ENCODE assay signal across 9 mouse cellular contexts in genomic region chr17:49189765-49190164, GRCm38 (mm10).
DNase-seq lines count a peak whose midpoint lies in the region; ATAC-seq and TF ChIP-seq lines count a peak whose summit lies in the region.
"Had no signal": no experiment of that assay in that cellular context is flagged by ENCODE, and none has a peak within 500 bp of the region (broad histone marks: within the 10 kb centered on the region; RNA-seq: fewer than 3 reads in every experiment).

No protein-coding gene starts in this region.

- no peak overlapping the region for H3K27ac ChIP-seq in kidney, embryonic 15.5 days
- H3K27ac ChIP-seq in ES-E14 (ENCODE audit: insufficient read depth, low read depth, low read length, poor library complexity, severe bottlenecking) = no peak overlapping the region
- no peak overlapping the region for H3K27ac ChIP-seq in intestine, postnatal 0 days (ENCODE audit: low read depth, low read length)
- H3K27ac ChIP-seq in neural tube, embryonic 15.5 days (replicated peaks) = no peak overlapping the region
- H3K27ac ChIP-seq: embryonic facial prominence, embryonic 12.5 days had no signal

- WGBS in kidney, embryonic 15.5 days = 52% methylated on average over 3 of the region's 3 CpGs
- WGBS in intestine, postnatal 0 days = 43% methylated on average over 3 of the region's 3 CpGs
- 44% methylated on average over 3 of the region's 3 CpGs for WGBS in neural tube, embryonic 15.5 days

- no peaks in the 10 kb centered on the region for H3K36me3 ChIP-seq in kidney, embryonic 15.5 days
- no peaks in the 10 kb centered on the region for H3K36me3 ChIP-seq in ES-E14 (ENCODE audit: control insufficient read depth, insufficient read depth, low read length, poor library complexity, severe bottlenecking)
- H3K36me3 ChIP-seq in intestine, postnatal 0 days (ENCODE audit: control insufficient read depth, insufficient read depth) = no peaks in the 10 kb centered on the region
- H3K36me3 ChIP-seq in splenic B cell, adult 2 months (ENCODE audit: control insufficient read depth, insufficient read depth, low read length, poor library complexity, severe bottlenecking) = no peaks in the 10 kb centered on the region
- no peaks in the 10 kb centered on the region for H3K36me3 ChIP-seq in neural tube, embryonic 15.5 days
- H3K36me3 ChIP-seq: embryonic facial prominence, embryonic 12.5 days had no signal

- ATAC-seq in kidney, embryonic 15.5 days (replicated peaks; ENCODE audit: low FRiP score) = no peak
- no peak for ATAC-seq in intestine, postnatal 0 days
- no peak for ATAC-seq in neural tube, embryonic 15.5 days (ENCODE audit: low FRiP score)

- no peak overlapping the region for H3K4me3 ChIP-seq in kidney, embryonic 15.5 days (replicated peaks)
- H3K4me3 ChIP-seq in ES-E14 (ENCODE audit: insufficient read depth in 1 of 2, low read depth in 1 of 2, low read length in 2 of 2, poor library complexity in 1 of 2, severe bottlenecking in 1 of 2) = no peak overlapping the region
- no peak overlapping the region for H3K4me3 ChIP-seq in intestine, postnatal 0 days (ENCODE audit: low read depth, low read length)
- no peak overlapping the region for H3K4me3 ChIP-seq in neural tube, embryonic 15.5 days (replicated peaks)
- H3K4me3 ChIP-seq: embryonic facial prominence, embryonic 12.5 days had no signal

- 0 out of 2 replicates have a peak, but pooled peaks cover 3% of the 10 kb centered on the region for H3K4me1 ChIP-seq in kidney, embryonic 15.5 days
- H3K4me1 ChIP-seq in ES-E14 (ENCODE audit: control insufficient read depth in 2 of 2, insufficient read depth in 2 of 2, low read length in 2 of 2, poor library complexity in 1 of 2) = no peaks in the 10 kb centered on the region
- H3K4me1 ChIP-seq in intestine, postnatal 0 days (replicated peaks; ENCODE audit: control insufficient read depth, insufficient read depth, low read length) = no peaks in the 10 kb centered on the region
- H3K4me1 ChIP-seq in neural tube, embryonic 15.5 days = peaks cover 8% of the 10 kb centered on the region; the same call in 1 of the 2 replicates
- H3K4me1 ChIP-seq: embryonic facial prominence, embryonic 12.5 days had no signal

- in situ Hi-C loops in ES-E14 (cut with MboI; ENCODE audit: low sequenced_read_pairs in 2 of 2, unreplicated experiment in 2 of 2) = loop anchor here (25.0 kb wide), 1 partner anchor 252 kb away; the partner anchor contains the start of gene Lrfn2 (in 2 of the 2)

- peak; percentile 29 for DNase-seq in cerebellum, adult 11 months
- no peak for DNase-seq in cerebellum, postnatal 36 days
- DNase-seq in kidney, adult 9 months = peak; percentile 48
- DNase-seq in ES-E14 (ENCODE audit: low read depth, low spot score) = peak; percentile 59
- peak; percentile 8 for DNase-seq in splenic B cell, adult 2 months (ENCODE audit: low read depth, low spot score)

- H3K27me3 ChIP-seq in kidney, embryonic 15.5 days = no peaks in the 10 kb centered on the region; the same call in 1 of the 2 replicates
- no peaks in the 10 kb centered on the region for H3K27me3 ChIP-seq in intestine, postnatal 0 days (replicated peaks; ENCODE audit: control insufficient read depth, insufficient read depth, low read length)
- no peaks in the 10 kb centered on the region for H3K27me3 ChIP-seq in splenic B cell, adult 2 months (ENCODE audit: control insufficient read depth, insufficient read depth, low read length, poor library complexity, severe bottlenecking)
- 0 out of 2 replicates have a peak, but pooled peaks cover 3% of the 10 kb centered on the region for H3K27me3 ChIP-seq in neural tube, embryonic 15.5 days (replicated peaks)
- H3K27me3 ChIP-seq: embryonic facial prominence, embryonic 12.5 days had no signal

- H3K9me3 ChIP-seq in kidney, embryonic 15.5 days (replicated peaks) = no peaks in the 10 kb centered on the region
- H3K9me3 ChIP-seq in ES-E14 (ENCODE audit: control insufficient read depth, insufficient read depth, low read depth, low read length) = no peaks in the 10 kb centered on the region
- H3K9me3 ChIP-seq in intestine, postnatal 0 days (ENCODE audit: control insufficient read depth) = no peaks in the 10 kb centered on the region
- H3K9me3 ChIP-seq in neural tube, embryonic 15.5 days (replicated peaks) = no peaks in the 10 kb centered on the region
- H3K9me3 ChIP-seq: embryonic facial prominence, embryonic 12.5 days had no signal

- H3K4me2 ChIP-seq in kidney, embryonic 15.5 days = no peak overlapping the region
- H3K4me2 ChIP-seq in intestine, postnatal 0 days (replicated peaks; ENCODE audit: low read depth) = no peak overlapping the region
- H3K4me2 ChIP-seq in neural tube, embryonic 15.5 days = no peak overlapping the region
- H3K4me2 ChIP-seq: embryonic facial prominence, embryonic 12.5 days had no signal

- peak; percentile 85 for TF ChIP-seq CTCF in intestine, postnatal 0 days (IDR thresholded peaks at IDR 0.05; ENCODE audit: low read depth)

- H3K9ac ChIP-seq in kidney, embryonic 15.5 days = no peak overlapping the region
- H3K9ac ChIP-seq in ES-E14 (ENCODE audit: insufficient read depth, low read depth, low read length, poor library complexity, severe bottlenecking) = no peak overlapping the region
- H3K9ac ChIP-seq in intestine, postnatal 0 days (ENCODE audit: low read depth, low read length) = no peak overlapping the region
- H3K9ac ChIP-seq in neural tube, embryonic 15.5 days (replicated peaks) = no peak overlapping the region
- H3K9ac ChIP-seq: embryonic facial prominence, embryonic 12.5 days had no signal

TF ChIP-seq in ES-E14, 5 proteins besides CTCF, POLR2A, EP300 and RAD21:
- peak; percentile 75 for TF ChIP-seq ZC3H11A (IDR thresholded peaks at IDR 0.05; ENCODE audit: borderline replicate concordance, low read depth, low read length)
- TF ChIP-seq HCFC1 (IDR thresholded peaks at IDR 0.05; ENCODE audit: borderline replicate concordance, insufficient read depth, low read length) = no peak
- no peak for TF ChIP-seq MAFK (IDR thresholded peaks at IDR 0.05; ENCODE audit: insufficient read depth, low read depth, low read length)

Comparison
In these comparisons a context has a peak if more than half of its experiments do, and no peak if none do; other contexts are left out.
1. DNase-seq: peak in cerebellum, adult 11 months (single experiment), kidney, adult 9 months (single experiment), ES-E14 (single experiment) and splenic B cell, adult 2 months (single experiment); none in cerebellum, postnatal 36 days (0 of 2).